Mouse (Mus musculus) kidney, adult 18-20 months (tissue): ENCODE data around the gene Srpr.

Experiments
- DNase-seq: peaks from one replicate; pipeline ENCODE4 v3.0.0; 2021

Srpr gene

GRCm38 (mm10) chr9:35264509-35264908 is 64.5 kb downstream of the Srpr start:
- DNase-seq: no peak

GRCm38 (mm10) chr9:35267146-35267975 is 67.4 kb downstream of the Srpr start, which contains the start of the genes Fam118b and Rpusd4:
Gene Fam118b (minus strand): TSS chr9:35267805.
Gene Rpusd4 (plus strand): TSS chr9:35267865.
- DNase-seq: peak; percentile 91

- DNase-seq: no peak
These were observed 68.2 kb downstream of the Srpr start for GRCm38 (mm10) chr9:35267976-35268715.

GRCm38 (mm10) chr9:35277855-35278365 is 77.9 kb downstream of the Srpr start:
- DNase-seq: no peak

- no peak for DNase-seq
These were observed 78.5 kb downstream of the Srpr start for GRCm38 (mm10) chr9:35278451-35278850.

- peak; percentile 57 for DNase-seq
These were observed 82.3 kb downstream of the Srpr start for GRCm38 (mm10) chr9:35282006-35282850.

GRCm38 (mm10) chr9:35282851-35283200 is 82.9 kb downstream of the Srpr start:
- no peak for DNase-seq

- DNase-seq: no peak
These were observed 83.6 kb downstream of the Srpr start for GRCm38 (mm10) chr9:35283415-35284069.

- no peak for DNase-seq
These were observed 84.4 kb downstream of the Srpr start for GRCm38 (mm10) chr9:35284351-35284750.

GRCm38 (mm10) chr9:35286351-35286750 is 86.4 kb downstream of the Srpr start:
- no peak for DNase-seq

GRCm38 (mm10) chr9:35289992-35290391 is 90.0 kb downstream of the Srpr start:
- no peak for DNase-seq

GRCm38 (mm10) chr9:35290417-35290816 is 90.4 kb downstream of the Srpr start:
- no peak for DNase-seq

- DNase-seq: no peak
These were observed 90.9 kb downstream of the Srpr start for GRCm38 (mm10) chr9:35290916-35291315.

- no peak for DNase-seq
These were observed 93.5 kb downstream of the Srpr start for GRCm38 (mm10) chr9:35293465-35293864.
